Mouse (Mus musculus) forebrain, embryonic 10.5 days (tissue): ENCODE results near the gene Arhgap17. TPM values are rescaled to one million over a fixed set of nuclear protein-coding genes. Genes with fewer than 3 reads are reported as not detected.

Experiments used
- DNase-seq: peaks from one replicate; pipeline ENCODE4 v3.0.0-alpha.2; 2017; ENCODE audit warnings: low spot score; ENCODE audit errors: extremely low spot score
- H3K27ac ChIP-seq: fragments of 300-500 bp; sonication (generic); 2 replicates; pipeline ENCODE4 v1.5.1; 2016; ENCODE audit warnings: mild to moderate bottlenecking
- H3K27me3 ChIP-seq: fragments of 300-500 bp; sonication (generic); 2 replicates; pipeline ENCODE4 v1.6.1; 2016; ENCODE audit warnings: mild to moderate bottlenecking; ENCODE audit not compliant: poor library complexity, severe bottlenecking
- H3K36me3 ChIP-seq: fragments of 300-500 bp; sonication (generic); replicated peaks from 2 replicates; pipeline ENCODE4 v1.6.1; 2016; ENCODE audit warnings: mild to moderate bottlenecking, moderate library complexity
- H3K4me1 ChIP-seq: fragments of 300-500 bp; sonication (generic); 2 replicates; pipeline ENCODE4 v1.6.1; 2016
- H3K4me3 ChIP-seq: fragments of 300-500 bp; sonication (generic); 2 replicates; pipeline ENCODE4 v1.5.1; 2016; ENCODE audit warnings: mild to moderate bottlenecking, moderate library complexity
- H3K9me3 ChIP-seq: fragments of 300-500 bp; sonication (generic); 2 replicates; pipeline ENCODE4 v1.6.1; 2016; ENCODE audit warnings: mild to moderate bottlenecking, moderate library complexity
- WGBS: fragments of 180-500 bp; shearing (Covaris S2); methylation state at CpG from one replicate; pipeline ENCODE4 v1.1.7; 2016; 5-methylcytosine and 5-hydroxymethylcytosine counted together
- polyA plus RNA-seq: library from polyadenylated mRNA; unstranded; fragments of >200 nt; fragmentation: Nextera tagmentation; extraction: Ambion mirVana; gene quantifications from 2 replicates; pipeline ENCODE4 v1.2.1, GENCODE M21; 2016

Gene Arhgap17
- polyA plus RNA-seq, 1 experiment from 2014 or later, result 27.7 TPM

DNA sequence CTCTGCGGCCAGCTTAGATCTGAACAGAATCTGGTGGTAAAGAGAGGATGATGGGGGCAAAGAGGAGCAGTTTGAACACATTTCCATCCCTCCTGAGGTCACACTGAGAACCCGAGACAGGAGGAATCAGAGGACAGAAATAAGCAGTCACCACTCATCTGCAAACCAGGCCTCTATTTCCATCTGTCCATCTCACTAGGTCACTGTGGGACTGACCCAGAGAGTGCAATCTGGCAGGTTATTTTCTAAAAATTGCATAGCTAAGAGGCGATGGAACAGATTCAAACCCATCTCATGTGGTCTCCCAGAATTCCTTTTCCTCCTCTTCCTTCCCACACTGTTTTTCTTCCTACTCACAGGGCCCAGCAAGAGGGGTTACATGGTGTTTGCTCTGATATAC lies 81.8 kb downstream of the Arhgap17 start:
- Histone ChIP-seq H3K9me3 (no peaks in the 10 kb centered on the region), H3K27ac (no peak overlapping the region), H3K4me1 (no peaks in the 10 kb centered on the region), H3K36me3 (peaks cover 94% of the 10 kb centered on the region), H3K27me3 (no peaks in the 10 kb centered on the region), H3K4me3 (no peak overlapping the region)
- DNase-seq, result no peak
- 85% methylated on average over 3 of the region's 3 CpGs for WGBS

DNA sequence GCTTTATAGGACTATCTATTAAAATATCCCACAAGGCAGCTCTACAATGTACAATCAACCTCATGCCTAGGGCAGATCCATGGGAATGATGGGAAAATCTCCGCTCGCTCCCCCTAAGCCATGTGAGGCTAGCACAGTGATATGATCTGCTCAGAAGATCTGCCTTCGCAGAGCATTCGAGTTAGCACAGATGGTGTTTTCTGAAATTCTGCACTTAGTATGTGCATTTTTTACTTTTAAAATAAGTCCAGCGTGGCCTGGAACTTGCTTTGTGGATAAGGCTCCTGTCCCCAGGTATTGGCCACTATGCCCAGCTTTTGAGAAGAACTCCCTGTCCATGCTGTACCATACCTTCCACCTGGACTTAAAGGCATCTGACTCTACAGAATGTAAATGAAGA lies 83.8 kb downstream of the Arhgap17 start:
- Histone ChIP-seq H3K27me3 (no peaks in the 10 kb centered on the region), H3K9me3 (no peaks in the 10 kb centered on the region), H3K4me3 (no peak overlapping the region), H3K36me3 (peaks cover 82% of the 10 kb centered on the region), H3K27ac (no peak overlapping the region), H3K4me1 (no peaks in the 10 kb centered on the region)
- WGBS, result 94% methylated on average over 5 of the region's 5 CpGs
- no peak for DNase-seq

DNA sequence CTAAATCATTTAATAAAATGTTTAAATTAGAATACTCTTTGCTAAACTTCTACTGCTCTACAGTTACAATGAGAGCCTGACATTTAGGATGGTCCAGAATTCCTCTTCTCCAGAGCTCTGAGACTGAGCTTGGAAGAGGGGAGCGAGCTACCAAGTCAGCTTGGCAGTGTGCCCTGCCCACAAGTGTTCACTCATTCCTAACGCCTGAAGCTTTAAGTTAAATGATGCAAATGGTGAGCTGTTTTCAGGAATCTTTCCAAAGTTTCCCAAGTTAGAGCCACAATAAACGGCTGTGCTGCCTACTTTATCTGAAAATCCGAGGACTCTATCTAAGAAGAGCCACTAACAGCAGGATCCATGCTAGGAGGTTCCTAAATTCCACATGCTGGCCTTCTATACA lies 85.9 kb downstream of the Arhgap17 start:
- no peaks in the 10 kb centered on the region for H3K4me1 ChIP-seq
- no peak overlapping the region for H3K4me3 ChIP-seq
- no peaks in the 10 kb centered on the region for H3K9me3 ChIP-seq
- H3K27me3 ChIP-seq, result no peaks in the 10 kb centered on the region
- DNase-seq, result no peak
- H3K27ac ChIP-seq, result no peak overlapping the region
- 91% methylated on average over 4 of the region's 4 CpGs for WGBS
- H3K36me3 ChIP-seq, result peaks cover 82% of the 10 kb centered on the region

DNA sequence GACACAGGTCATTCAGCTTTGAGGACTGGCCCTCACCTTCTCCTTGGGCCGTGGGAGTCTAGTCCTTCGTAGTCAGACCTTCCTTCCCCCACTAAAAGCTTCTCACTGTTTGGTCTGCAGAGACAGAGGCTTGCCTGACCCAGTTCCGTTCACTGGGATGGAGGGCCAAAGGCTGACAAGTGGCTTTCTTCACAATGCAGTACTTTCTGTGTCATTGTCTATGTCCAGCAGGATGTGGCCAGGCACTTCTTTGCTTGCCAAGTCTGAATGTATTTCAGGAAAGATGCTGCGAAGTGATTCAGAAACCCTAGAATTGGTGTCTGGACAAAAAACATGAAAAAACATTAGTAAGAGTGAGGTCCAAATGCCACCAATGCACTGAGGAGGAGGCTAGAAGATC lies 89.9 kb downstream of the Arhgap17 start:
- DNase-seq, result no peak
- no peak overlapping the region for H3K27ac ChIP-seq
- H3K4me3 ChIP-seq, result no peak overlapping the region
- no peaks in the 10 kb centered on the region for H3K27me3 ChIP-seq
- H3K4me1 ChIP-seq, result no peaks in the 10 kb centered on the region
- peaks cover 62% of the 10 kb centered on the region for H3K36me3 ChIP-seq
- H3K9me3 ChIP-seq, result no peaks in the 10 kb centered on the region
- WGBS, result 93% methylated on average over 4 of the region's 4 CpGs

DNA sequence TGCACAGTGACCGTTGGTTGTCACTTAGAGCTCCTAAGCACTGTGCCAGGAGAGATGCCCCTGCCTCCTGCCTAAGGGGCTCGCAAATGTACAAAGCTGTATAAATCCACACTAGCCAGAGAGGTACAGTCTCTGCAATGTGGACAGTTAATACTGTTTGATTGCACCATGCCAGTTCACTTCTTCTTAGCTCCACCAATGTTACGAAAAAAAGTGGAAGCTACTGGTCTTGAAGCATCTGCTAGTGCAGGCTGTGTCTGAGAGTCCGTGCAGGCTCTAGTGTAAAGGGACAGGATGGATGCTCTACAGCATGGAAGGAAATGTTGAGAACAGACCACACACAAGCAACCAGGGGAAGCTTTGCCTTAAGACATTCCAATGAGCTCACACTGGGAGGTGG lies 93.1 kb downstream of the Arhgap17 start:
- Histone ChIP-seq H3K9me3 (no peaks in the 10 kb centered on the region), H3K4me1 (no peaks in the 10 kb centered on the region), H3K36me3 (peaks cover 39% of the 10 kb centered on the region), H3K27me3 (no peaks in the 10 kb centered on the region), H3K4me3 (no peak overlapping the region), H3K27ac (no peak overlapping the region)
- DNase-seq, result no peak
- WGBS, result 92% methylated on average over 4 of the region's 4 CpGs

DNA sequence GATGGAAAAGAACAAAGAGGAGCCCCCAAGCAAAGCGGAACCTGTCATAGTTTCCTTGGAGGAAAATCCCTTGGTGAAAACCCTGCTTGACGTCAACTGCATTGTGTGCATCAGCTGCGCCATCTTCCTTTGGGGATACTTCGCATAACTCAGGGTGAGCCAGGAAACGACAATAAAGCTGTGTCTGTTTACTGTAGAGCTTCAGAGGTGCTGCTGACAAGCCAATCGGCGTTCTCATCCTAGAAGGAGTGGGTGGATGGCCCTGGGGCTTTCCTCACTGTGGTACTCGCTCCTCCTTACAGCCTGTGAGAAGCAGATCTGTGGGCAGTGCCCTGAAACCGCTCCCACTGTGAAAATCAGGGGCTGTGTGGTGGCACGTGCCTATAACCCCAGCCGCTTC lies 96.7 kb downstream of the Arhgap17 start:
- Histone ChIP-seq H3K27ac (no peak overlapping the region), H3K27me3 (no peaks in the 10 kb centered on the region), H3K36me3 (peaks cover 10% of the 10 kb centered on the region), H3K9me3 (no peaks in the 10 kb centered on the region), H3K4me1 (no peaks in the 10 kb centered on the region), H3K4me3 (no peak overlapping the region)
- DNase-seq, result no peak
- WGBS, result 77% methylated on average over 11 of the region's 11 CpGs

DNA sequence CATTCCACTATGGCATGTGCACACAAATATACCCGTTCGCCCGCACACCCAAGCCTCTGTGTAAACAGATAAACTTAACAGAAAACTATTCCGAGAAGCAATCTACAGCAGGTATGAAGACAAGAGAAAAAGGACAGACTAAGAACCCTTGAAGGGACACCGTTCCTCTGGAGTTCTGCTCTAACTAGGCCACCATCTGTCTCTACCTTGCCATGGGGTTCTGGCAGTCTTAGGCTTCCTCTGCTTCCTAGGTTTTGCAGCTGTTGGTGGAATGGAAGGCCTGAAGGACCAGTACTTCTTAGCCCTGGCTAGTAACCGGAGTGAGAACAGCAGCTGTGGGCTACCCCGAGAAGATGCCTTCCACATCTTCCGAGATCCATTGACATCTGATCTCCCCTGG lies 111.6 kb downstream of the Arhgap17 start:
- H3K4me1 ChIP-seq, result no peaks in the 10 kb centered on the region
- no peaks in the 10 kb centered on the region for H3K36me3 ChIP-seq
- no peak overlapping the region for H3K4me3 ChIP-seq
- 92% methylated on average over 8 of the region's 8 CpGs for WGBS
- no peaks in the 10 kb centered on the region for H3K9me3 ChIP-seq
- H3K27me3 ChIP-seq, result no peaks in the 10 kb centered on the region
- DNase-seq, result no peak
- no peak overlapping the region for H3K27ac ChIP-seq

DNA sequence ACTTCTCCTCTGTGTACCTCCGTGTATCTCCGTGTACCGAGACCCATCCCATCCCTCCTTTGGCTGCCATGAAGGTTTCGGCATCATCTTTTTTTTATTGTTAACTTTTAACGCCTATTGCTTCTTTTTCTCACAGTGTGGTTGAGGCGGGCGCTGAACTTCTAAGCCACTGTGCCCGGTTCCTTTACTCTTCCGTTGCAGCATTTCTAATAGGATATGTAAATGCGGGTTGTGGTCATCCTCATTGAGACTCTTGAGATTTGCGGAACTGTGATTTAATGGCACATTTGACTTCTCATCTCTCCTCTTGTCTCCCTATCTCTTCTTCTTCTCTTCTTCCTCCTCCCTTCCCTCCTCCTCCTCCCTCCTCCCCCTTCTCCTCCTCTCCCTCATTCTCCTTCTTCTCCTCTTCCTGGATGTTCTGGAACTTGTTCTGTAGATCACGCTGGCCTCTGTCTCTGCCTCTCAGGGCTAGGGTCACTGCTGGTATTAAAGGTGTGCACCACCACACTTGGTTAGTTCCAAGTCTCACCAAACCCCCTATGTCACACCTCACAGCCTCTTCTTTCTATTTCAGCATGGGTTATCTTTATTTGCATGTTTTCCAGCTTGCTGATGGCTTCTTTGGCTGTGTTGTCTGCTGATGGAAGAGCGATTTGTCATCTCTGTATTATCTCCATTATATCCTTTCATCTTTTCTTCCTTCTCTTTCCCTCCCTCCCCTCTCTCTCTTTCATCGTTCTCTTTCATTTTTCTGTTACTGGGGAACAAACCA lies 115.3 kb downstream of the Arhgap17 start:
- no peak for DNase-seq
- no peaks in the 10 kb centered on the region for H3K9me3 ChIP-seq
- no peak overlapping the region for H3K27ac ChIP-seq
- no peaks in the 10 kb centered on the region for H3K36me3 ChIP-seq
- no peak overlapping the region for H3K4me3 ChIP-seq
- WGBS, result 95% methylated on average over 14 of the region's 14 CpGs
- H3K27me3 ChIP-seq, result no peaks in the 10 kb centered on the region
- H3K4me1 ChIP-seq, result no peaks in the 10 kb centered on the region

DNA sequence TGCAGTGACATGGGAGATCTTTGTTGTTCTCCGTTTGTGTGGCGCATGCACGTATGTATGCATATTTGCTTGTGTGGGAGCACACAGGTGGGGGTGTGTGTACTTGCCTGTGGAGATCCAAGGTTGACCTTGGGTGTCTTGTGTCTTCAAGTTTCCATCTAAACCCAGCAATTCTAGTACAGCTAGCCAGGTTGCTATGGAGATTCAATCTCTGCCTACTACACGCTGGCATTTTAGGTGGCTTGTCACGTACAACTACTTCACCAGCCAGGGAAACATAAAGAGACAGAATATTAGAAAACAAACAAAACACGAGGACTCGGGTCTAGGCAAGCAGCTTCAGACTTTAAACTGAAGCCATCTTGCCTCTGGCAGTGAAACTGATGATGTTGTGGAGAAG lies 116.3 kb downstream of the Arhgap17 start:
- DNase-seq, result no peak
- H3K9me3 ChIP-seq, result no peaks in the 10 kb centered on the region
- no peaks in the 10 kb centered on the region for H3K27me3 ChIP-seq
- no peak overlapping the region for H3K4me3 ChIP-seq
- no peak overlapping the region for H3K27ac ChIP-seq
- H3K4me1 ChIP-seq, result no peaks in the 10 kb centered on the region
- H3K36me3 ChIP-seq, result no peaks in the 10 kb centered on the region
- WGBS, result 90% methylated on average over 7 of the region's 7 CpGs

DNA sequence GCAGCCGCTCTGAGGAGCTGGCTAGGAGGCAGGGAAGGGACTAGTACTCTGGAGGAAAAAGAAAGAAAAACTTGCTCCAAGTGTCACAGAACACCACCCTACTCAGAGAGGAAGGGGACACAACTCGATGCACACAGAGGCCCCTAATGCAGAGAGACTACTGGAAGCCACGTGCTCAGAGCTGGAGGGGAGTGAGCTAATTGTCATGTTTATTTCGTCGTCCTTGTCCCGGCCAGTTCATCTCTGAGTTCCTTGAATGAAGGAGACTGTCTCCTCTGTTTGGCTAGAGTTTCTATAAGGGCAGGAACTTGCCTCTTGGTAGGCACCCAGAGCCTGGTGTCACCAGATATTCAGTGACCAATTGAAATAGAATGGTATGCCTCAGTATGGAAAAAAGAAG lies 118.4 kb downstream of the Arhgap17 start:
- Histone ChIP-seq H3K4me1 (no peaks in the 10 kb centered on the region), H3K27ac (no peak overlapping the region), H3K4me3 (no peak overlapping the region), H3K27me3 (no peaks in the 10 kb centered on the region), H3K9me3 (no peaks in the 10 kb centered on the region), H3K36me3 (no peaks in the 10 kb centered on the region)
- no peak for DNase-seq
- 61% methylated on average over 6 of the region's 6 CpGs for WGBS

DNA sequence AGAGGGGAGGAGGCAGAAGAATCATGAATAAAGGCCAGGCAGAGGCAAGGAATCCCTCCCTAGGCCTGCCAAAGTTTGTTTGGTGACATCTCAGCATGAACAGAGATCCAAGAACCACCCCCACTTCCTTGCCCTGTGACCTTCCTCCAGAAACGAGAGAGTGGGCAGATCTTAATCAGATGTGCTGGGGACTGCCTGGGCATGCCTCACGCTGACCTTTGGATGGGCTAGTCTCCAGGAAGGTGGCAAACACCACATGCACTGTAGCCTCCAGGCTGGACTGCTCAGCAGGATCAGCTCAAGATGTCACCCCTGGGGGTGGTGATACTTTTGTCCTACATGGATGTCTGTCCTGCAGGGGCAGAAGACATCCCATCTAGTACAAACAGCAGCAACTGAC lies 121.5 kb downstream of the Arhgap17 start:
- WGBS, result 64% methylated on average over 2 of the region's 2 CpGs
- no peak overlapping the region for H3K4me3 ChIP-seq
- no peaks in the 10 kb centered on the region for H3K36me3 ChIP-seq
- DNase-seq, result no peak
- no peaks in the 10 kb centered on the region for H3K27me3 ChIP-seq
- no peaks in the 10 kb centered on the region for H3K4me1 ChIP-seq
- no peak overlapping the region for H3K27ac ChIP-seq
- no peaks in the 10 kb centered on the region for H3K9me3 ChIP-seq

DNA sequence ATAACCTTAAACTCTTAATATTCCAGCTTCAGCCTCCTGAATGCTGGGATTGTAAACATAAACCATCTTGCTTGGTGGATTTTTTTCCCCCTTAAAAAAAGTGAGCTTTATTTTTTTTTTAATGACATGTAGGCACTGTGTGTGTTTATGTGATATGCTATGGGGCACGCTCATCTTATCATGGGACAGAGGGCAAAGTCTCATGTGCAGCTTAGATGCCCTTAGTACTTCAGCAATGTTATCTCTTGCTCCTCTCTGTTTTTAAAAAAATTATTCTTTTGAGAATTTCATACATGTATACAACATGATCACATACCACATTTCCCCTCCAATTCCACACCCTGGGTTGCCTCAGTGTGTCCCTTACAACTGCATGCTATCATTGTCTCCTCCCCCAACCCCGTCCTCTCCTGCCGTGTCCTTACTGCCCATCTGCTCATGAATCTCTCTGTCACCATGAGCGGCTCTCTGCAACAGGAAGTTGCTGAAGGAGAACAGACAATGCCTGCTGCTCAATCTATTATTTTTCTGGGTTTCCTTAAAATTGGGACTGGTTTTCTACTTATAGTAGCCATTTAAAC lies 123.1 kb downstream of the Arhgap17 start:
- WGBS, result 85% methylated on average over 4 of the region's 4 CpGs
- Histone ChIP-seq H3K27me3 (no peaks in the 10 kb centered on the region), H3K4me1 (no peaks in the 10 kb centered on the region), H3K36me3 (no peaks in the 10 kb centered on the region), H3K9me3 (no peaks in the 10 kb centered on the region), H3K4me3 (no peak overlapping the region), H3K27ac (no peak overlapping the region)
- DNase-seq, result no peak

DNA sequence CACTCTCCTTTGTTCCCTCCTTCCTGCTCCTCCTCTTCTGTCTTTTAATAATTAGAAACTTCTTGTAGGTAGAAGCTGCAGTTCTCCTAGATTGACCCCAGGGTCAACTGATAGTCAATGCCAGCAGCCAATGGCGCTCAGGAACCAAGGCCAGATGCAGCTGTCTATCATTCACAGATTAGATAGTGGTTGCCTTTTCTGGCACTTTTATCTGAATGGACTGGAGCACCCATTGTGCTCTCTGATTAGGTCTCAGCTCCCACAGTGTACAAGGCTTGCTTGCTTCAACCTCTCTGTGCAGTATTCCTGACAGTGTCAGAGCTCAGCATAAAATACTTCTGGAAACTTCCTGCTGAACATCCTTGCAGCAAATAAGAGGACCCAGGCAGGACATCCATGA lies 124.9 kb downstream of the Arhgap17 start:
- Histone ChIP-seq H3K4me3 (no peak overlapping the region), H3K27me3 (no peaks in the 10 kb centered on the region), H3K9me3 (no peaks in the 10 kb centered on the region), H3K4me1 (no peaks in the 10 kb centered on the region), H3K36me3 (no peaks in the 10 kb centered on the region), H3K27ac (no peak overlapping the region)
- no peak for DNase-seq
- WGBS, result 90% methylated on average over 1 of the region's 1 CpGs
